Mouse (Mus musculus): Measurements from ENCODE around the gene Cpt1a.

GRCm38 (mm10) chr19:3429156-3429816, 107.2 kb downstream of the Cpt1a start:
- no peak for TF ChIP-seq CTCF (IDR thresholded peaks at IDR 0.05; ENCODE audit: borderline replicate concordance, extremely low read depth, insufficient read depth, insufficient read length)
- no peak for TF ChIP-seq POLR2A (IDR thresholded peaks at IDR 0.05; ENCODE audit: borderline replicate concordance, extremely low read depth, insufficient read depth, insufficient read length, poor library complexity, severe bottlenecking)

Data from brain, embryonic 14.5 days (tissue).